Mouse (Mus musculus) spleen, postnatal 0 days (tissue): ENCODE data around the gene Adcy1. TPM values are rescaled to one million over a fixed set of nuclear protein-coding genes. Genes with fewer than 3 reads are reported as not detected.

Experiments
- polyA plus RNA-seq: library from polyadenylated mRNA; unstranded; fragments of >200 nt; fragmentation: Nextera tagmentation; extraction: Ambion mirVana; gene quantifications from 2 replicates; pipeline ENCODE4 v1.2.1, GENCODE M21; 2015

The Adcy1 gene
- polyA plus RNA-seq = 0.79 and 0.81 TPM in 2 replicates

DNA sequence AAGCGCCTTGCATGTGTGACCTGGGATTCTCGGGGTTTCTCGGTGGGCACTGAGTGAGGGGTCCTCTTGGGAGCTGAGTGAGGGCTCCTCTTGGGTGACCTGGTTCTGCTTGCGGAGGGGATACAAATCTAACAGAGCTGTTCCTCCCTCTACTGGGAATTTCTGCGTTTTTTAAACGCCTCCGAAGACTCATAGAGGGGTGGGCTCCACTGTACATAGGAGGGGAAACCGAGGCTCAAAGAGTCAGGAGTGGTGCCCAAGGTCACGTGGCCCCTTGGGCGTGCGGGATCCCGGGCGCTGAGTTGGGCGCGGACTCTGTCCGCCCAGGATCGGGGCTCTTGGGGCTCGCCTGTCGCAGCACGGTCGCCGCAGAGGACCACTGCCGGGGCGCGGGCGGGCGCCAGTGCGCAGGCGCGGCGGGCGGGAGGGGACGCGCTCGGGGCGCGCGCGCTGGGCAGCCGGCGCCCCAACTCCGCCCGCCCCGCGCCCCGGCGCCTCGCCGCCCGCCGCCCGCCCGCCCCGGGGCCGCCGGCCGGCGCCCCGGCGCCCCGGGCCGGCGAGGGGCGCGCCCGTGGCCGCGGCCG lies at the start of gene Adcy1:
Gene Adcy1, plus strand, starts transcription at position 489 of the 584 bp plus-strand sequence.

DNA sequence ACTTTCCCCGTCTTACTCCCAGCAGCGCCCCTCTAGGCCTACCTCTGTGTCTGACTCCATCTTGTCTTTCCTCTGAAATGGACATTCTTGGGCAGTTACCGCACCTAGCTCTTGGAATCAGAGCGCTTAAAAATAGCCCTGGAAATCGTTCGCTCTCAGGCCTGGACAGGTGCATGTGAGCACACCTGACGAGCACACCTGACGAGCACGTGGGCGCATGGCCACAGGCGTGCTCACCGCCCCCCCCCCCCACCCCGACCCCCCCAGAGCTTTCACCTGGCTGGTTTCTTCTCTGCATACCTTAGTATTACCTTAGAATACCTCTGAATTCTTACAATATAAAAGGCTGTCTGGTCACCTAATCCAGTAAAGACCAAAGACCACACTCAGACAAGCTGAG lies 125.2 kb downstream of the Adcy1 start, which contains the start of gene Gm11985:
Gene Gm11985, minus strand, starts transcription at position 101 of the 400 bp plus-strand sequence.

DNA sequence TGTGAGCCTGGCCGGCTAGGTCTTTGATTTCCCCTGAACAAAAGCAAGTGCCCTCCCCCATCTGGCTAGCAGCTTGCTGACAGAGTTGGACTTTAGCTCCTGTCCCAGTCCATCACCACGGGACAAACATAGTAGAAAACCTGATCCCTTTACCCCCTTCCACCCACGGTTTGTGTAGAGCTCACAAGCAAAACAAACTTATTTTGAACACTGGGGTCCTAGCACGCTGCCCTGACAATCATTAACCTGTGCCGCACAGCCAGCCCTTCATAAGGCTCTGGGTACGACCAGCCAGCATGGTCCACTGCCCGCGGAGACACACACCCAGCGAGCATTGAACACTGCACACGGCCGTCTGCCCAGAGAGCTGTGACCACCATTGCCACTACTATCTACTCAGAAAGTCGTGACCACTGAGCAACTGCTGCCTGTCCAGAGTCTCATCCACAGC lies 134.2 kb downstream of the Adcy1 start, which contains the start of gene Igfbp1:
Gene Igfbp1, plus strand, starts transcription at position 292 of the 451 bp plus-strand sequence.

DNA sequence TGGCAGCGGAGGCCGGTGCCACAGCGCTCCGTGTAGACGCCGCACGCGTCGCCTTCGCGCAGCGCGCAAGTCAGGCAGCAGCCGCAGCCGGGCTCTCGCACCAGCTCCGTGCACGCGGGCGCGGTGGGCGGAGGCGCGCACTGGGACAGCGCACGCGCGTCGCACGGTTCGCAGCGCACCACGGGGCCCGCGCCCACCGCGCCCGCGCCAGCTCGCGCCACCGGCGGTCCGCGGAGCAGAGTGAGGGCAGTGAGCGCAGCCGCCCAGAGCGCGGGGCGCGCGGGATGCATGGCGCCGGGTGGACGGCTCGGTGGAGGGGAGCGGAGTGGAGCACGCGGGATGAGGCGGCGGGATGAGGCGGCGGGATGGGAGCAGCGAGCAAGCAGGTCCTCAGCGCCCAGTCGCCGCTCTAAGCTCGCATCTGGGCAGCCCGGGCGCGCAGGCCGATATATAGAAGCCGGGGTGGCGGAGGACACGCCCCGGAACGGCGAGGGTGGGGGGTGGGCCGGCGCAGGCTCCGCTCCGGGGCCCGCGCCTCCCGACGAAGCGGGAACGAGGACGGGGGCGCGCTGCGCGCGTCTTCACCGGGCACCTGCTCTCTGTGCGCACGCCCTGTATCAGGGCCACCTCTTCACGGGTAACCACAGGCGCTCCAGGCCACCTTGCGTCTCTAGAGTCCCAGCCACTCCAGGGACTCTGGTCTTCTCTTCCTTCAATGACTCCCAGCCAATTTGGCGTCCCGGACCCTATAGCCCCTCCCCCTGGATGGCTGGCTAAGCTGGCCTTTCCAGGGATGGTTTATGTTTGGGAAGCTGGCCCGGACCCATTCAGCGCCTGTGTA lies 150.4 kb downstream of the Adcy1 start, which contains the start of gene Igfbp3:
Gene Igfbp3, minus strand, starts transcription at position 423 of the 841 bp plus-strand sequence.

Other genes with a start within 250 kb of the Adcy1 start
- not detected in 2 replicates for gene Gm11983, start 225.8 kb upstream of the Adcy1 start, polyA plus RNA-seq
- not detected in 2 replicates for gene Gm11985, start 125.1 kb downstream of the Adcy1 start, polyA plus RNA-seq
- gene Igfbp1, start 134.3 kb downstream of the Adcy1 start, polyA plus RNA-seq = 0.57 and 0.69 TPM in 2 replicates
- 75.5 and 96.1 TPM in 2 replicates for gene Igfbp3, start 150.4 kb downstream of the Adcy1 start, polyA plus RNA-seq